Mouse (Mus musculus): ENCODE data around the gene Itgae. TPM values are rescaled to one million over a fixed set of nuclear protein-coding genes. Genes with fewer than 3 reads are reported as not detected.

The Itgae gene
- polyA plus RNA-seq, 3 experiments from 2014 or later: 30.7 to 110 (median 101) TPM

DNA sequence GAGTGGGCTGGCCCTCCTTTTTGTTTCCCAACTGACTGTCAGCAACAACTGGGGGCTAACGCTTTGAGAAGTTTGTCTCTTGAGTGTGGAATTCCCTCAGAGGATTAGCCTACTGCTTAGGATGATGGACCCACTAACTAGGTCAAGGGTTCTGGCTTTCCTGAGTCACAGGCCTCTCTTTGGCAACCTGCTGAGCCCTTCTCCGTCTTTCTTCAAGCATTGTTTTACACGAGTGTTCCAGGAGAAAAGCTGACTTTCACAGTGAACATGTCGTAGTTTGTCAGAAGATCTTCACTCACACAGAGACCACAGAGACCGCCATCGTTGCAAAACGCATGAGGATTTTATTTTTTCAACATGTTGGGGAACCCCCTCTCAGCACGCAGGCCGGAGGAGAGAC is 57.8 kb downstream of the Itgae start:
- no peak for ATAC-seq

DNA sequence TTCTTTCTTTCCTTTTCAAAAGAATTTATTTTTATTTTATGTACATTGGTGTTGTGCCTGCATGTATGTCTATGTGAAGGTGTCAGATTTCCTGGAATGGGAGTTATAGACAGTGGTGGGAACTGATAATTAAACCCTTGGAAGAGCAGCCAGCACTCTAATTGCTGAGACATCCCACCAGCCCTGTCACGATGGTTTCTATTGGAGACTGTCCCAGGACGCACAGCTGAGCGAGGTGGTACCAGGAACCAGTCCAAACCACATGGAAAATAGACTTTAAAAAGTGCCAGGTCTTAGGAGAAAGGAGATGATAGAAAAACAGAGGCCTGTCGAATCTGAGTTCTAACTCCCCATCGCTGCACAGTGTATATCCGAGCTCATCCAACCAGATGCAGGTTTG is 64.7 kb downstream of the Itgae start:
- no peak for ATAC-seq

DNA sequence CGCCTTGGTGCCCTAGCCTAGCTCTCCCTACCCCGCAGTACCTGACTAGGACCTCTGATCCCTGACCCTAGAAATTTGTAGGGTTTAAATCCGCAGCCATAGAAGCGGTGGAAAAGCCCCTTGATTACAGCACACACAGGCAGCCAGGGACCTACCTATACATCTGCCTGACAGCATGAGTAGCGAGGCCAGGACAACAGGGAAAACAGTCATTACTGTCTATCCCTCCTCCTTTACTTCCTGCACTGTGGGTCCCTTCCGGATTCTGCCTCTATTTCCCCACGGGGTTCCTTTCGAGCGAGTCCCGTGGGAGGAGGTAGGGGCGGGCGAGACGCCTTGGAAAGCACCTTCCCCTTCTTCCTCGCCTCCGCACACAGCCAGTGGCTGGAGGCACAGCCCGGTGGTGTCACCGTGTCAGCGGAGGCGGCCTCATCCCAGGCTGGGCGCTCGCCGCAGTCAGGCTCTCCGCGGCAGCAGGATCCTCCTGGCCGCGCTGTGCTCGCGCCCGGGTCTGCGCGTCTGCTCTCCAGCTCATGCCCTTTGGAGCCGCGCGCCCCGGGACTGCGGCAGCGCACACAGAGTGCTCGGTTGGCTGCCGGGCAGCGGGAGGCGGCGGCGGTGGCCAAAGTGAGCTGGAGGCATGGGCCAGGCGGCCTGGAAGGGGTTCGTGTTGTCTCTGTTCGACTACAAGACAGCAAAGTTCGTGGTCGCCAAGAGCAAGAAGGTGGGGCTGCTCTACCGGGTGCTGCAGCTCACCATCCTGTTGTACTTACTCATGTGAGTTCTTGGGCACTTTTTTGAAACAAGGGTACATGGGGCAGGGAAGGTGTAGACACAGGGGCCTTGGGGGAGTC is 69.8 kb downstream of the Itgae start, which contains the start of gene P2rx5:
Gene P2rx5, plus strand, starts transcription at position 465 of the 854 bp plus-strand sequence.
- ATAC-seq: peak; percentile 32

DNA sequence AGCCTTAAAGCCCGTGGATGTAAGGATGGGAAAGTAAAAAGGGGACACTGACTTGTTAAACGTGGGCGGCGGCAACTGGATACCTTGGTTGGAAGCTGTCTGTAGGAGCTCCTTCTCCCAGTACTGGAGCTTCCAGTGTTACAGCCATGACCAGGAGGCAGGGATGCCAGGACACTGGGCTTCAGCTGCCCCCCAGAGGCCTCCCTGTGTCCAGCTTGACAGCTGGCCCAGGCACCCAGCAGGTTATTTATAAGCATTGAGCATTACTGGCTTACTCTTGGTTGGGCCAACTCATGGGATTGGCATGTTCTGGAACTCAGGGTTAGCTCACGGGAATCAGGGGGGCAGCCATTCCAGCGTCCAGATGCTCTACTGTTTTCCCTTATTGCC is 70.4 kb downstream of the Itgae start:
- no peak for ATAC-seq

DNA sequence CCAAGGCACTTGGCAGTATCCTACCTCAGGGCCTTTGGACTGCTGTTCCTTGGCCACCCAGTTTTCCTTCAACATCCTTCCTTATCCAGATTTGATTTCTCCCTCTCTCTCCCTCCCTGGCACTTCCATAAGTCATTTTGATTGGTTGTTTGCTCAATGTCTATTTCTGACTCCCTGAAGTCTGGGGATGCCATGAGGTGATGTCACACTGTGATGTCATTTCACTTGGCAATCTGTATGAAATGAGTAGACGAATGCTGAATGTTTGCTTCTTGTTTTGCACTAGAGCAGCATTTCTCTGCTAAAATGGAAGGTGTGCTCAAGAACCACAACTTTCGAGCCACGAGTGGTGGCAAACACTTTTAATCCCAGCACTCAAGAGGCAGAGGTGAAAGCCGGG is 71.2 kb downstream of the Itgae start:
- no peak for ATAC-seq

DNA sequence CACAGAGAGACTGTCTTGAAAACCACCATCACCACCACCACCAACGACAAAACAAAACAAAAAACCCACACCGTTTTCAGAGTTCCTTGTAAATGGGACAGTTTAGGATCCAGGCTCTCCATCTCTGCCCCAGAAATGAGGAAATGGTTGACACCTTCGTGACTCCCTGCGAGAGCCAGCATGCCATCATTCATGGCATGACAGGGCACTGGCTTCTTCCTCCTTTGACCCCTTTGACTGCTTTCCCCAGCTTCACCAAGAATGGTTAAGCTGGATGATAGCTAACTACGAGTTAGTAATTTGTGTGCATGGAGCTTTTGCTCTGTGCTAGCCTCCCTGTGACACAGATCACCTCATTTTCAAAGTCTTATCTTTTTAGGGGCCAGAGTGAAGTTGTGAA is 71.9 kb downstream of the Itgae start:
- no peak for ATAC-seq

DNA sequence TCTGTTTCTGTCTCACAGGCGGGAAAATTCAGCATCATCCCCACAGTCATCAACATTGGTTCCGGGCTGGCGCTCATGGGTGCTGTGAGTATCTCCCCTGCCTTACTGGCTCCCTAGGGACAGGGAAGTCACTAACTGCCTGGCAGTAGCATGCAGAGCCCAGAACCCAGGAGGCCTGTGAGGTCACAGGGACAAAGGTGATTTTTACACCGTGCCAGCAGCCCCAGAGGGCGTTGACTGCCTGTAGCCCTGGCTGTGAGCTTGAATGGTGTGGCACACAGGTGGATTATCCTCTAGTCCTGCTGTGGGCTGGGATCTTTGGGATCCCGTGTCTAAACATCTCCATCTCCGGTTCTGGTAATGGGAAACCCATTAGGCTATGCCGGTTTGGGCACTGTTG is 77.7 kb downstream of the Itgae start:
- no peak for ATAC-seq

DNA sequence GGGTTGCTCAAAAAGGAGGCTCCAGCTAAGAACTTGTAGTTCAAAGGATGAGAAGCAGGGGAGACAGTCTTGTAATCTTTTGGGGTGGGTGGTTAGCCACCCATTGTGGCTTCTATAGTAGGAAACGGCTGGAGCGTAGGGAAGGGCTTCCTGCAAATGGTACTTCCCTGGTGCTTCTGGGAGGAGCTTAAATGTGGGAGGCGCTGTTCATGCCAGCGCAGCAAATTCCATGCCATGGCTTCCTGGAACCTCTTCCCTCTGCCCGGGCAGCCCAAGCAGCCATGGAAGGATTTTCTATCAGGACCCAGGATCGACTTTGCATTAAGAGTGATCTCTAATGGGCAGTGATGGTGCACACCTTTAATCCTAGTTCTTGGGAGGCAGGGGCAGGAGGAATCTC is 78.2 kb downstream of the Itgae start:
- ATAC-seq: no peak

DNA sequence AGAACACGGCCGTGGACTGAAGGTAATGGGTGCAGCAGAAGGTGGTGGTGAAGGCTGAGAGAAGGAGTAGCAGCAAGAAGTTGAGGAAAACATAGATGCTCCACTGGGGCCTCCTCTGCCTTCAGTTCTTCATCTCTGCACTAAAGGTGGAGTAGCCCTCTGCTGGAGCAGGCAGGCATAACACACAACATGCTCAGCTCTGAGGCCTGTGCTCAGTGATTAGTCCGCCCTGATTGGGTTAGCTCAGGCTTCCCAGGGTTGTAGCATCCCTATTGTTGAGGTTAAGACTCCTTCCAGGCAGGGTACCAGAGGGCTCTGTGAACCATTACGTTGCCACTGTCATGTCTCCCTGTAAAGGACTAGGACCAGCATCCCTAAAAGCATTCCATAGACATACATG is 78.8 kb downstream of the Itgae start:
- peak; percentile 63 for ATAC-seq

DNA sequence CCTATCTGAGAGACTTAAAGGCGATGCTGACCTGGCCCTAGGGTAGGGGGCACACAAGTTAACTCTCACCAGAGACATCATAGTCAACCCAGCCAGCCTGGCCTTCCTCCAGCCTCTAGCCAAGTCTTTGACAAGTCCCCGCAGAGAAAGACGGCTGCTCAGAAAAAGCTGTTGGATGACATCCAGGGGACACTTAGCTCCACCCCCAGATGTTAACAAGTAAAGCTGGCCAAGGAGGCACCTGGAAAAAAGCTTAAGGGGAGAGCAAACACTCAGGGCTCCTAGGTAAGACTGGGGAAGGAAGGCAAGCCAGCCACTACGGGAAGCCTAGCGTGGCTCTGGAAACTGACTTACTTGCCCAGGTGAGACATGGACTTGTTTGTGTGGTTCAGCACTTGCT is 81.8 kb downstream of the Itgae start:
- no peak for ATAC-seq

DNA sequence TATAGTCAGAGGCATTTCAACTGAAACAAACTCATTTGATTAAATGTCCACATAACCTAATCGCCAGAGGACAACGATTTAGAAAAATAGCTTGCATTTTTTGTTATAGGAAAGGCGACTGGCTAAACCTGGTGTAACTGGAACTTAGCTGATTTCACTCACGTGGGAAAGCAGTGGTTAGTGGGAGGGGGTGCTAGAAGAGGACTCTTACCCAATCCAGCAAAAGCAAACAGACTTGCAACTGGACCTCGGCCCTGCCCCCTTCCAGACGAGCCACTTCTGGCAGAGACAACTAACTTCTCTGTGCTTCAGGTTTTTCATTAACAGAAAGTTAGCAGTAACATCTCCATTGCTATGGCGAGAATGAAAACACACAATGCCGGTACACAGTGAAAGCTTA is 85.2 kb downstream of the Itgae start:
- no peak for ATAC-seq

DNA sequence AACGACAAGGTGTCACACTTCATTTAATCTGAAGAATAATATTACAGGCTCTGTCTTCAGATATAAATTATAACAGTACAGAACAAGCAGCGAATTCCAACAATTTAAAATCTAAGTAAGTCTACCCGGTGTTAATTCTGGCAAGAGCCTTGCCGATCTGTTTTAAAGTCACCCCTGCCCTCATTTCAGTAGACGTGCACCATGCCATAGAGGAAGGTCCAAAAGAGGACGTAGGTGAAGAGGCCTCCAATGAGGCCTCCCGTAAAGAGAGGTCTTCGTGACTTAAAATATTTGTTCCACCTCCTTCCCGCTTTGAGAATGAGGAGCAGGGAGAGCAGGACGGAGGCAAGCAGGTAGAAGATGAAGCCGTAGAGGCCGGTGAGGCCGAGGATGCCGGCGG is 85.8 kb downstream of the Itgae start:
- ATAC-seq: no peak

DNA sequence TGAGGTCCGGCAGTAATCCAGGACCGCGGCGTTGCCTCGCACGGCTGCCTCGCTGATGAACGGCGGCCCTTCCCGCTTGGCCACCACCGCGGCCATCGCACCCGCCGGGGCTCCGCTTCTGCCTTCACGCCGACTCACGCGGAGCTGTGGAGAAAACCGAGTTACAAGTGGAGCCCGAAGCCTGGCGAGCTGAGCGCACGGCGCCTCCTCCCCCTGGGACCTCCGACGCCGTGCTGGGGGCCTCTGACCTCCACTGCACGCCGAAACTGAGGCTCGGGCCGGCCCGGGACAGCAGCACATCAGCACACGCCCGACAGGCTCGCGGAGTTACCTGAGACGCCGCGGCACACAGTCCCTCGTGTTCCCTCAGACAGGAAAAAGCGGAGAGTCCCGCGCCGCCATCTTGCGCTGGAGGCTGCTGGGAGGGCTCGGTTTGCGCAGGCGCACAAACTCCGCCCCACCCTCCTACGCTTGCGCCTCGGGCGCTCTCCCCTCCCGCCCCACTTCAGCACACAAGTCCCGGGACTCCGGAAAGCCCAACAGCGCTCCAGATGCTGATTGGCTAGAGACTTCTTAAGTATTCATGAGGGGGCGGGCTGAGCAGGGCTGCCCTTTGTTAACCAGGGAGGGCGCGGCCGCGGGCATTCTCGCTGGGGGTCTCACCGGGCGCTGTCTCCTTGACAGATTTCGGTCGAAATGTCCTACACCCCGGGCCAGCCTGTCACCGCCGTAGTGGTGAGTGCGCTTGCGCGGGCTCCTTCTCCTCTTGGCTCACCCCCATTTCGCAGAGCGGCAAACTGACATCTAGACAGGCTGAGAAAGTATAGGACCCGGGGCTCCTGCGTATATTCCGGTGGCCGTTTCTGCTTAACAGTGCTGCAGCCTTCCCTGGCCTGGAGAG is 86.5 kb downstream of the Itgae start, which contains the start of the genes Emc6 and Tax1bp3:
Gene Emc6, minus strand, starts transcription at position 430 of the 901 bp plus-strand sequence.
Gene Tax1bp3, plus strand, starts transcription at position 476 of the 901 bp plus-strand sequence.
- ATAC-seq: peak; percentile 97

DNA sequence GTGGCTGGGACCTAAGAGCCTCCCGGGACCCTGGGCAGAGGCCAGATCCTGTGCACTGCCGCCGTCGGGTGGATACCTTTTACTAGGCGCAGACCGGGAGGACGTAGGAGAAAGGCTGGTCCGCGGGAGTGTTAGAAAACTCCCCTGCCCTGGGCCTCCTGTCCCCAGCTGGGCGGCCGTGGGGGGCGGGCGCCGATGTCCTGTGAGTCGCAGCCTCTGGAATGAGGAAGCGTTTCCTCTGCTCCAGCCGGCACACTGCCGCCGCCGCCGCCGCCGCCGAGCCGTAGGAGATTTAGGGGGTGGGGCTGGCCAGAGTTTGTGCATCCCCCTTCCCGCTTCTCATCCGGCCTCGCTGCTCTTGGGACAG is 87.1 kb downstream of the Itgae start:
- ATAC-seq: peak; percentile 8

DNA sequence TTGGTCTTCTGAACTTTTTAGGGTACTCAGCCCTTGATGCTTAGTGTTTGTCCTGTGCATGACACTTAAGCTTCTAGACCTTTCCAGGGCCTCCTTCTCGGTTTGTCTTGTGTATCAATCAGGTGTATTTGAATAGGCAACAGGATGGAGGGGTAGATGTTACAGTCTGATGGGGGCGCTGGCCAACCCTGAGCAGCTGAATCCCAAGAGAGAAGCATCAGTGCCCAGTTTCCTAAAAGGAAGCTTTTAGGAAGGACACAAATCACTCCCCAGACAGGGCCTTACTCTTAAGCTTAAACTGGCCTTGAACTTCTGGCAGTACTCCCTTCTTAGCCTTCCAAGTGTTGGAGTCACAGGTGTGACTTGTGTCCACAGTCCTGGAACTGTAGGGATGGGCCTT is 87.5 kb downstream of the Itgae start:
- no peak for ATAC-seq

DNA sequence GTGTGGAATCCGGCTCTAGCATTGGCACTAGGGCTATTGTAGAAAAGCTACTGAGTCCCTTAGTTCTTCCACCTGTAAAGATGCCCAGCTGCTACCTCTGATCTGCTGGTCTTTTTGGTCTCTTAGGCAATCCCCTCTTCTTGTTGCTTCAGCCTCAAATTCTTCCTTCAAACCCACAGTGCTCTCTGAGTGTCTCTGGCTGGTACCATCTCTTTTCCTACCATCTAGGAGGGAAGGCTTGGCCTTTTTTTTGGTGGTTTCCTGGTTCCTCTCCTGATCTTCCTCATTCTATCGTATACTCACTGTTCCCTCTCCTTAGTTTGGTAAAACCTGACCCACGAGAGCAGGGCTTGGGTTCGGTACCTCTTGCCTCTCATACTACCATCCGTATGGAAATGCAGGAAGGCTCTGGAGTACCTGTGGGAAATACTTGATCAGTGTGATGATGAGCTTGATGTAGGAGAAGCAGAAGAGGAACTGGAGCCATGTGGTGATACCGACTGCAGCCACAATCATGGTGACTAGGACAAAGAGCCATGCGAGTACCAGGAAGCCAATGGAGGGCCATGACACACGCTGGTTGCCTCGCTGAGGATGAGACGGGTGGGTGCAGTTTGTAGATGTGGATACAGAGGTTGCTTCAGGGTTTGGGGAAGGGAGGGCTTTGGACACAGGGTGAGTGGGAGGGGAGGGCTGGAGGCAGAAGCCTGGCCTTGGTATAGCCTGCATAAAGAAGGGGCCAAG is 95.7 kb downstream of the Itgae start:
- no peak for ATAC-seq

DNA sequence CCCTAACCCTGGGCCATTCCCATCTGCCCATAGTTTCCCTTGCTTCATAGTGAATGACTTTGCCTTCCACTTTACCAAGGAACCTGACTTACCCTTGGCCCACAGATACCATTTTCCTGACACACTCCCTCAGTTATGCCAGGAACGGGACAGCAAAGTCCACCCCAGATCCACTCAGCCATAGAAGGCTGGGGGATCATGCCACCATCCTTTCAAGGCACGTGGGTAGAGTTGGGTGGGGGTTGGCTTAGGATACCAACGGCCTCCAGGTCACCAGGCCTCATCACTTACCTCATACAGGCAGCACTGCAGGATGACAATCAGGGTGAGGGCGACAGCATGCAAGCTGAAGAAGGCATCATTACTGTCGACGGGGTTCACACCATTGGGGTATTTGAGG is 96.8 kb downstream of the Itgae start:
- no peak for ATAC-seq

DNA sequence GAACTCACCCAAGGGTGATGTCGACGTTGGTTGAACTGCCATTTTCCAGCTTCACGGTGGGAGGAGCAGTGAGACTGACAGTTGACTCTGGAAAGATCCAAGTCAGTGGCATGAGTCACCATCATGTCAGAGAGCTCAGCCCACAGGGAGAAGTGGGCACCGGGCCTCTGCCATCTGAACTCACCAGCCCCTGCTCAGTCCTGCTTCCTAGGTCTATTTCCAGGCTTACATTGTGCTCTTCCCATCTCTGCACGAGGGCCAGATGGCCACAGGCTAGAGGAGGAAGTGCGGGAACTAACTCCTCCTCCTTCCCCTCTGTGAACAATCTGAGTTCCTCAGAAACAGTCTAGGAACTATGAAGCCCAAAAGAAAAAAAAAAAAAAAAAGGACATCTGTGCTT is 102.7 kb downstream of the Itgae start:
- ATAC-seq: no peak

DNA sequence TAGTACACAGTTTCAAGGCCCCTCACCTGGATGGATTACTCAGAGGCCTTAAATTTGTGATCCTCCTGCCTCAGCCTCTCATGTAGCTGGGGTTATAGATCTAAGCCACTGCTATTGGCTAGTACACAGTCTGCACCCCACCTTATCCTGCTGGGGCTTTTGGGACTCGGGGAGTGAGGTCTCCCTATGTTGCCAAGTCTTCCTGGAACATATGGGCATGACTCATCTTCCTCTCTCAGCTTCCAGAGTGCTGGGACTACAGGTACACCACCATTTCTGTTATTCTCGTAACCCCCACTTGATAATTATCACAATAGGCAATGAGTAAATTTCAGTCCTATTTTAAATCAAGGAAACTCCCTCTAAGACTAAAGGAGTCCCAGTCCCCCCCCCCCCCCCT is 104.1 kb downstream of the Itgae start:
- ATAC-seq: no peak

All from inflammation-experienced regulatory T-cells, adult 6 months (primary cell).